Mouse (Mus musculus) frontal cortex, adult (tissue): Measurements from ENCODE around the gene Itpripl2.

Experiments used
- ATAC-seq: cut with Nextera tagmentation; 2 replicates; pipeline ENCODE4 v1.9.2; 2017; ENCODE audit warnings: mild to moderate bottlenecking, moderate library complexity, mixed read lengths; ENCODE audit not compliant: low TSS enrichment

Gene Itpripl2

GRCm38 (mm10) chr7:118491431-118492147 is at the start of gene Itpripl2:
TSS of gene Itpripl2 (minus strand) at chr7:118491975.
- peak; percentile 44 for ATAC-seq

- no peak for ATAC-seq
Observed at GRCm38 (mm10) chr7:118535076-118535475, 43.3 kb upstream of the Itpripl2 start.

- no peak for ATAC-seq
Observed at GRCm38 (mm10) chr7:118534326-118534725, 42.6 kb upstream of the Itpripl2 start.

DNA sequence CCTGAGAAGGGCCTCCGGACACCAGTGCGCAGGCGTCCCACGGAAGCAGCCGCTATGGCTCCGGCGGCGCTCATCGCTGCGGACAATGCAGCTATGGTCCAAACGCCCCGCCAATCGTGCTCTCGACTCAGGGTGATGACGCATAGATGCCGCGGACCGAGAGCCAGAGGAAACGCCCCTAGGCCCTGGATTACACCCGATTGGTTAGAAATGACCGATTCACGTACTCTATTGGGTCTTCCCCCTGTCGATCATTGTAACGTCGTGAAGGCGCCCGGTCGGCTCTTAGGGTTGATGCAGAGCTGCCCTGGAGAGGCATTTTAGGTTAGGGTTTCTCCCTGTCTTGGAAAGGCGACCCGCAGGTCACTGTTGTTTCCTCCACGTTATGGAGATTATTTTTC is 41.4 kb upstream of the Itpripl2 start, which contains the start of gene Coq7:
TSS of gene Coq7 (minus strand) at position 179 of the 401 bp plus-strand sequence.
- peak; percentile 98 for ATAC-seq

- peak; percentile 92 for ATAC-seq
Observed at GRCm38 (mm10) chr7:118532519-118533177, 40.9 kb upstream of the Itpripl2 start.

- ATAC-seq = no peak
Observed at GRCm38 (mm10) chr7:118526967-118527366, 35.2 kb upstream of the Itpripl2 start.

- ATAC-seq = no peak
Observed at GRCm38 (mm10) chr7:118522077-118522476, 30.3 kb upstream of the Itpripl2 start.

DNA sequence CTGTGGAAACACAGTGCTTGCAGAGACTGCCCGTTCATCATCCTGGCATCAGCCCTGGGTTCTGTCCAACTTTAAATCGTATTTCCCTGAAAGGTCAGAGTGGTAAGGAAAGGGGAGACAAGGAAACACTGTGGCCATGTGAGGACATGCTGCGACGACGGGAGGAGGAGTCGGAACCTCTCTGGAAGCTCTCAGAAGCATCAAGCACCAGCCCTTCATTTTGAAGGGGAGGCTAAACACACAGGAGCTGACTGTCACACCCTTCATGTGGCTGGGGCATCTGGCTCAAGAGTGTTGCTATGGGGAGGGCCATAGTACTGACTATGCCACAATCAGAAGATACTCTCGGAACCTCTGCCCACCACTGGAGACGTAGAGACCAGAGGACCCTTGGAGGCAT is 27.9 kb upstream of the Itpripl2 start:
- no peak for ATAC-seq

GRCm38 (mm10) chr7:118518687-118519086 is 26.9 kb upstream of the Itpripl2 start:
- peak; percentile 88 for ATAC-seq

GRCm38 (mm10) chr7:118517819-118518218 is 26.0 kb upstream of the Itpripl2 start:
- ATAC-seq = no peak

DNA sequence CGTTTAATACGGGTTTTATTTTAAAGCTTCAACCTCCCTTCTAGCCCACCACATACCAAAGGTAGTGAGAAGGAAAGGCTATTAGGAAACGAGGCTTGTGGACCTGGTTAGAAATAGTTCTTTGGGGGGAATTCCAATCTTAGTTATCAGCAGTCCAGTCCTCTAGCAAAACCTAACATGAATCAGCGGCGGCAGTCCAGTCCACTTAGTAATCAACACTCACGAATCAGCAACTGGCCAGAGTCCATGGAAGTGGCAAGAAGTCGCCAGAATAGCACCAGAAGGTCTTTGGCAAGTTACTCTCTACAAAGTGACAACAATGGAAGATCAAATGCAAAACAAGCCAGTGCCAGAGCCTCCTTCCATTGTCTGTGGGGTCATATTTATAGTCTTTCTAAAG is 16.8 kb upstream of the Itpripl2 start:
- ATAC-seq = no peak

DNA sequence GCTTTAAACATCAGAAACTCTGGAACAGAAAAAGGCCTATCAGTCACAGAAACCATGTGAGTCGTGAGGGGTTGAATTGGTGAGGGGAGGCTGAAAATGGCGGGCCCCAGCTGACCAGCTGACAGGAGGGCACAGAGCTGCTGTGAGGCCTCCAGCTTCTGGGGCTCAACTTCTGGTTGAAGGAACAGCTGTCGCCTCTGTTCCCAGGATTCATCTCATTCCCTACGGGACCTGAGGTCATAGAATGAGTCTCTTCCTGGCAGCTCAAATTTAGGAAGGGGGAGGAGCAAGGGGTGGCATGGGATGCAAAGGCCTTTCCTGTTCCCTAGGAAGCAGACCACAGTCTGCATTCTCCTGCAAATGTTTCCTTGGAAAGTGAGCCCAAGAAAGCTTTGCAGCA is 12.1 kb upstream of the Itpripl2 start:
- ATAC-seq = no peak

DNA sequence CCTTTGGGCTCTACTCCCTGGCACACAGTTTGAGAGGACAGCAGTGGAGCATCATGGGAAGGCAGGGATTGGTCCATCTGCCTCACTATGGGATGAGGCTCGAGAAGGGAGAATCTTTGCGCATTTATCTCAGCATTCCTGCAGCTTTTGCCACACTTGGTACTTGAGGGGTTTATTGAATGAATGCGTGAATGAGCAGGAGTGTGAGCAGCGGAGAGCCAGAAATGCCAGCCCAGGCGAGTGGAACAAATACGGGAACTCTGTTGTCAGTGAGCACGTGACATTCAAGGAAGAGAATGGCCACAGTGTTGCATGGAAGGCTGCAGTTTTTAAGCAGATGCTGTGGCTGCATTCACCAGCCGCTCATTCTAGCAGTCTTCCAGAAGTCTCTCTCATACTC is 10.6 kb upstream of the Itpripl2 start:
- 0 out of 2 replicates have a peak, but pooled peaks have one; percentile 27 for ATAC-seq

DNA sequence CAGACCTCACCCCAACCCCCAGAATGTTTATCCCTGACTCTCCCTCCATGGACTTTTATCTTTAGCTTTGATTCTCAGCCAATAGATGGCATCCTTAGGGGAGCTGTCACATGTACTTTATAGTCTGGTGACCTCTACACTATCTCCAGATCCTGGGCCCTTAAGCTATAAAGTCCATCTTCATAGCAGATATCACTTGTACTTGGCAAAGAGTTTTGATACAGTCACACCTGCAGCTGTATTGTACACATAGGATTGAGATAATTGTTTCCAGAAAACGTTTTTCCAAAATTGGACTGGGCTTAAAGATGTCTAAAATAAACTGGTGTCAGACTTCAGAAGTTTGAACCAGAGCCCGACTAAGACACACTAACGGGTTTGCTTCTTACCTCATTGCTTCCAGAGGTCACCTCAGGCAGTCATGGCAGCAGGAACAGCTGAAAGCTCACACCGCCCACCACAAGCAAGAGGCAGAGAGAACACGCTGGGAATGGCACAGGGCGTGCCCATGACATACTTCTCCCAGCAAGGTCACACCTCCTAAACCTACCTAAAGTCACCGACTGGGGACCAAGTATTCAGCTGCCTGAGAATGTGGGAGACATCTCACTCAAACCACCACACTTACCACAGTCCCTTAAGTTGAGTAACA is 8.1 kb upstream of the Itpripl2 start:
- 0 out of 2 replicates have a peak, but pooled peaks have one; percentile 13 for ATAC-seq

DNA sequence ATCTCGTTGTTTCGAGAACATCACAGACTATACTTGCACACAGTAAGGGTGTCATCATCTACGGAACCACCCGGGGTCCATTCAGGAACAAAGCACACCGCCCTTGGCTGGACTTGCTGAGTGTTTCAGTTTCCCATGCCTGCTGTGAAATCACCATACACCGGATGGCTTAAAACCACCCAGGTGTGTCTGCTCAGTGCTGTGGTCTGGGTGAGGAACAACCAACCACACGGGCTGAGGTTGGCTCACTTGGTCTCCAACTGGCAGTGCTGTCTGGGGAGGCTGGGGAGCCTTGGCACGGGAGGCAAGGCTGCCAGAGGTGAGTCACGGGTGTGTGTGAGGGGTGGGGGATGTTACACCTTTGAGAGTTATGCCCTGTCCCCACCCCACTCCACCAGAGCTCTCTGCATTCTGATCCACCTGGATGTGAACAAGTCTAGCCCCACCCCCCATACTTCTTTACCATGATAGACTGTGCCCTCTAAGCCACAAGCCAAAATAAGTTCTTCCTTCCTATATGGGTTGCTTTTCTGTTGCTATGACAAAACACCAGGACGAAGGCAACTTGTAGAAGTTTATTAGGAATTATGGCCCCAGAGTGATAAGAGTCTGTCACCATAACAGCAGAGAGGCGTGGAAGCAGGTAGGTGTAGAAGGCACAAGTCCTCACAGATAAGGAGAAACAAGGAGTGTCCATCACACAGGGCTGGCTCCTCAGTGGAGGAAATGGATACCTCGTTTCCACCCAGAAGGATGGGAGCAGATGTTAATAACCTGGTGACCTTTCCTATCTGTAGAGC is 7.4 kb upstream of the Itpripl2 start:
- ATAC-seq = no peak

- ATAC-seq = no peak
Observed at GRCm38 (mm10) chr7:118494892-118495579, 3.3 kb upstream of the Itpripl2 start.

DNA sequence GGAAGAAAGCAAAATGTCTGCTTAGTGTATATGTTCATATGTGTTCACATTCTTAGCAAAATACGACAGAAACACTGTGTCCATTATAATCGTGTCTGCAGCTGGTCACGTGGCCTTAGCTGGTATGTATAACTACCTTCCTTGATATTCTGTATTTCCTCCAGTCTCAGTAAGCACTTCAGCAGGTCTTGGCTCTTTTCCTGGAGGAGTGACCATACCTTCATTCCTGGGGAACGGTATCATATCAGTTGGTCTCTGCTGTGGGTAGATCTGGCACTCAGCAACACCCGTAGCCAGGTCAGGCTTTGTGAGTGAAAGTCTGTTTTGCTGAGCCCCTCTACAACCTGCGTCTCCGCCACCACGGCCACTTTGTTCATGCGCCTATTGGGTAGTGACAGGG is 2.1 kb upstream of the Itpripl2 start:
- no peak for ATAC-seq

DNA sequence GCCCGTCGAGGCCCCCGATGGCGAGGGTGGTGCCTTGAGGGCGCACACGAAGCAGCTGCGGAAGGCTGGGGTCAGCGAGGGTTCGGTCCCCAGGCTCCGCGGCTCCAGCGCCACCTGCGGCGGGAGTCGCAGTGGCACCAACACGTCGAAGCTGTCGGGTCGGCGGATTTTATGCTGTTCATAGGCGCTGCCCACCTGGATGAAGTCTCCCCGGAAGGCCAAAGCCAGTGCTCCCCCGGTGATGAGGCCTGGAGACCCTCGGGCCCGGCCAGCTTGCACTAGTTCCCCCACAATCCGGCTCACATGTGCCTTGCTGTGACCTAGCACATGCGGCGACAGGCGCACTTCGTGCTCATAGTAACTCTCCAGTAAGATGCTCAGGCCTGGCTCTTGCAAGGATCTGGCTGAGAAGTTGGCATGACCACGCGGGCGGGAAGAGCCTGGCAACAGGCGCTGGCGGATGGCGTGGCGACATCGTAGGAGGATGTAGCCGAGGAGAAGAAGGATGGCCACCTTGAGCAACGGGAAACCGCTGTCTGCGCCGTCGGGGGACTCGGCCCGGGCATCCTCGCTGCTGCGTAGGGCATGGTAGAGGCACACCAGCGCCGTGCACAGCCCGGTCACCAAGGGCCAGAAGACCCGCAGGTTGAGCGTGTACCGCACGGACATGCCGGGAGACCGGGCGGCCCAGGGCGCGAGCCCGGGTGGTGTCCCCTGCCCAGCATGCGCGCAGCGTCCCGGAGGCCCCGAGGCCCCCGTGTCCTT is 927 bp downstream of the Itpripl2 start:
- ATAC-seq = no peak

DNA sequence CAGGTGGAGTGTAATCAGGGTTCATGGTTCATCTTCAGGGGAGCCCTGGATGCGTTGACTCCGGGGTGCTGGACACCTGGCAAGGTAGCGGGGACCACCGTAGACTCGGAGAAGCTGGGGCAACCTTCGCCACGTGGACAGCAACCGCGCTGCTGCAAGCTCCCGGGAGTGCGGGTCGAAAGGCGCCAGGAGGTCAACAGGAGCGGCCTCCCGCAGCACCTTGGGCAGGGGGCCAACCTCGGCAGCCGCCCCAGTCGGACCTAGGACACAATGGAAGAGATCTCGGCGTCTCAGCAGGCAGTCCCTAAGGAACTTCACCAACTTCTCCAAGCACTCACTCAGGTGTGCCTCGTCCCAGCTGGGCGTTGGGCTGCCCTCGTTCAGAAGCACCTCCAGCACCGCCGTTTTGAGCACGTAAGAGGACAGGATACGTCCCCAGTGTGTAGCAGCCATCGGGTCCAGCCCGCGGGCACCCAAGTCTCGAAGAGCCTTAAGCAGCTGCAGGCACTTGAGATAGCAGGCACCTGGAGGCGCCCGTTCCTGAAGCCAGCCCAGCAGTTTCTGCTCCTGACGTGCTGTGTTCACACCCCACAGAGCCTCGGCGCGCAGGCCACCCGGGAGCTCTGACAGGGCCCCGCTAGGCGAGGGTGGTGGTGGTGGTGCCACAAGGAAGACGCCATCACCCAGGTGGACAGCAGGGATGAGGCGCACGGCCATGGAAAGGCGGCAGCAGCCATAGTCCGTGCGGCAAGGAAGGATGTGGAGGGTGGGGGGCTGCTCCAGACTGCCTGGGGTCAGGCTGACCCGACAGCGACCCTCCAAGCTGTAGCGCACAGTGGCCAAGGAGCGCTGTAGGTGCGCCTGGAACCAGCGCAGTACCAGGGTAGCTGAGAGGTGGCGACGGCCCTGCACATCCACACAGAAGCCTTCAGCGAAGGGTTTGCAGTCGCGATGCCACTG is 1.8 kb downstream of the Itpripl2 start:
- ATAC-seq = no peak
